Mouse (Mus musculus): ENCODE data around the gene Aatf.

Gene Aatf

DNA sequence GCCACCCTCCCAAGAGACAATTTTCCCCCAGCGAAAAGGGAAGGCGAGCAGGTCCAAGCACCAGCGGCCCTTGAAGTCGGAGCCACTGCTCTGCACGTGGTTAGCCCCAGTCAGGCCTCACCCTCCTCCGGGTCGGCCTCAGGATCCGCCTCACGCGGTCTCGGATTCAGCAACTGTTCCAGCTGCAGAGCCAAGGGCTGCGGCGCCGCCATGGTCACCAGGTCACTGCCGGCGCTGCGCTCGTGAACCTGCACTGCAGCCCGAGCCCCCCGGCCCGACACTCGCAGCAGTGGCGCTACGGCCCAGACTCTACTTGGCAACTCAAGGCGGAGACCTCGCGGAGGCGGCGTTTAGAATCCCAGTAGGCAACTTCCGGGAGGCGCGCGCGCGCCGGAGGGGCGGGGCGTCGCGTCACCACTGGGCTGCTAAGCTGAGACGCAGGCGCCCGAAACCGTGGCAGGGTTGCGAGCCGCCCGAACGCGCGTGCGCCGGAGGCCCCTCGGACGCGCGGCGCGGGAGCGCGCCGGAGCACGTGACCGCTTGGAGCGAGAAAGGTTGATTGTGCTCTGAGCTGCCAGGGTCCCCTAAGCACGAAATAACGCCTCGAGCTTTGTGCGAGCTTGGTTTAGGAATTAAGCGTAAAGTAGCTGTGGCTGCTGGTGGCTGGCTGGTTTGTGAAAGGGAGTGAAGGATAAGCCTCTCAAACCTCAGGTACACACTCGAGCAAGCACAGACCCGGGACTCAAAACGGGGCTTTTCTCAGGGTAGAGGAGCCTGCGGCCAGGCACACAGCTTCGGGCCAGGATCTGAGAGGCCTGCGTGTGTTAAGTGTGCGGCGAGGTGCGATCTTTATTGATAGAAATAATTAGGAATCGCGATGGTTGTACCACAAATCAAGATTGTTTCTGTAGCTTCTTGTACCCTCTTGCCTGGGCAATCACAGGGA is at the start of gene Aatf:
Gene Aatf, minus strand, starts transcription at position 352 of the 946 bp plus-strand sequence.
- peak; percentile 98 for DNase-seq

DNA sequence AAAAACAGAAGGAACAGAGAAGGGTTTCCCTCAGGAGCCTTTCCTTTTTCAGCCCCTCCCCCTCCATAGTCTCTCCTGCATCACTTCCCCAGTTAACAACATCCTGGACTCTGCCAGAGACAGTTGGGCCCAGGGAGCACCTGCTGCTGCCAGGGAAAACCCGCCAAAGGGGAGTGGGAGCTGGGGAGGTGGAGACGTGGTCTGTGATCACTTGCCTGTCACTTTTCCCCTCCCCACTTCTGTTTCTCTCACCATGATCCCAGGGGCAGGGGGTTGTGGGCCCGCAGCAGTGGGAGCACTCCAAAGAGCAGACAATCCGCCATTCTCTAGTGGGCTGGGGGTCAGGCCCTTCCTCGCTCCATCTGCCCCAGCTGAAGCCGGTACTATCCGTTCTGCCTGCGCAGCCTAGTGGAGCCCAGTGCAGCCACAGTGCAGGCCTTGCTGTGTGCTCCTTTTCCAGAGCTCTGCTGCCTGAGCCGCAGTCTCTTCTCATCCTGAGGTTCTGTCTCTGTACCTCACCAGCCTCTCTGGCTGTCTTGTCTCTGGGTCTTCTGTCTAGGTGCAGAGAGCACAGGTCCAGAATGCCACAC is 49.5 kb upstream of the Aatf start:
- DNase-seq: no peak

DNA sequence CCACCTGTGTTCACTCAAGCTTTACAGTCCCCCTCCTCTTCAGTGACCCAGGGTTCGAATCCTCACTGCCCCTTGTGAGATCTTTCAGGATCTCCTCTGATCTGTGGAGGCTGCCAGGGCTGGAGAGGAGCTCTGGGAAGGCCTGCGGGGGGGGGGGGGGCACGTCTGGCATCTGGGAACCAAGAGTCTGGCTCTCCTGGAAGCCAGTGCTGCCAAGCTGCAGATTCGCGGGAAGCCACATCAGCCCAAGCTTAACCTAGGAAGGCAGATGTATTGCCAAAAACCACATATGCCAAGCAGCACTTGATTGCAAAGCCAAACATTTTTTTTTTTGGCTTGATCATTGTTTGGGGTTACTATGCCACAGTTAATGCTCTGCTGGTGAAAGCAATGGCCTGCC is 48.2 kb upstream of the Aatf start:
- DNase-seq: no peak

DNA sequence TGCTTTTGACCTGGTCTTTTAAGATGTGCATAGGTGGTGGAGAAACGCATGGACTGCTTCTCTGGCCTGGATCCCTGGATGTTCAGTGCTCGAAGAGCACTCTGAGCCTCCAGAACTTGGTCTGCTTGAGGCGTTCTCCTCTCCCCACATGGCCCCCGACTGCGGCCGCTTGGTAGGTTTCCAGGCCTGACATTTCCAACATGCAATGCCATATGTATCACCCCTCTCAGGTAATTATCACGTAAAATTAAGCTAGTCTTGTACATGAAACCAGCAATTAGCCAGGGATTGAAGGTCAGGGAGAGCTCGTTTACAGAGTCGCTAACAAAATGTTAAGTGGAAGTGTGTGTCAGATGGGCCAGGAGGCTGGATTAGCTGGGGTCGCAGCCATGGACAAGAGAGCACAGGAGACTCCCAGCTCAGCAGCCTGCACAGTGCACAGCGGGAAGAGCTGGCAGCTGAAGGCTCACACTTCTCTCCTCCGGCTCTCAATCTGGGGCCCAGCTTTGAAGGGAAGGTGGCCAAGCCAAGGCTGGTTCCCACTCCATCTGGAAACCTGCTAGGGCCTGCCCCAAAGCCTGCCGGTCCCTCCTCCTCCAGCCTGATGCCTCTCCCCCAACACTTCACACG is 40.6 kb upstream of the Aatf start:
- no peak for DNase-seq

DNA sequence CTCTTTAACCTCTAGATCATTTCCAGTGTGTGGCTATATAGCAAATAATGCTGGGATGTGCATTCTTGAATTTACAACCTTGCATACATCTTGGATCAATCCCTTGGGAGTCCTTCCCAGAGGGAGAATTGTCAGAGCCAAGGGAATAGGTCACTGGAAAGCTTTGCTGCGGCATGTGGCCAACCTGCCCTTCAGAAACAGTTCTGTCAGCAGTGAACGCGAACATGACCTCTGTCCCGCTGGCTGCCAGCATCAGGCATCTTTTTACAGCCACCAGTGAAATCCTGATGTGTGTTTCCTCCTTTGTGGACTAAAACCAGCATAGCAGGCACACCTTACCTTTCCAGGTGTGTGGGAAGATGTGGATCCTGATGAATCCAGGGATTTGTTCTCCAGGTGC is 38.0 kb upstream of the Aatf start:
- peak; percentile 17 for DNase-seq

DNA sequence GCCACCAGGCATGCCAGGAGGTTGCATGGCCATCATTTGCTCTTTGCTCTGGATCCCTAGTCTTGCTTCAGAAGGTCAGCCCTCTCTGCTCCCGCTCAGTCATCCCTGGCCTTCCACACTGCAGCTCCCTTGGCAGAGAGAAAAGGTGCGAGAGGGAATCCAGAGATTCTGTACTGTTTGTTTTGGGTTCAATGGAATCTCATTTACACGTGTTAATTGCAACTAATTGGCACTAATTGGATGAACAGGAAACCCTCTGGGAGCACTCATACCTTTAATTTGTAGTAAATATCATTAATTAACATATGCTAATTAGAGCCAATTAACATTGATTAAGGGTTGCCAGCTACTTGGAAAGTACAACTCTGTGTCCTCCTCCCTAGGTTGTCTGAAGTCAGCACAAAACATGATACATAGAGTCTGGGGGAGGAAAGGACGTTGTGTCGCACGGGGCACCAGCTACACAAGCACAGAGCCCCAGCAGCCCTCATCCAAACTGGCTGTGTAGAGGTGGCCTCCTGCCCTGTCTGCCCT is 36.0 kb upstream of the Aatf start:
- DNase-seq: no peak

DNA sequence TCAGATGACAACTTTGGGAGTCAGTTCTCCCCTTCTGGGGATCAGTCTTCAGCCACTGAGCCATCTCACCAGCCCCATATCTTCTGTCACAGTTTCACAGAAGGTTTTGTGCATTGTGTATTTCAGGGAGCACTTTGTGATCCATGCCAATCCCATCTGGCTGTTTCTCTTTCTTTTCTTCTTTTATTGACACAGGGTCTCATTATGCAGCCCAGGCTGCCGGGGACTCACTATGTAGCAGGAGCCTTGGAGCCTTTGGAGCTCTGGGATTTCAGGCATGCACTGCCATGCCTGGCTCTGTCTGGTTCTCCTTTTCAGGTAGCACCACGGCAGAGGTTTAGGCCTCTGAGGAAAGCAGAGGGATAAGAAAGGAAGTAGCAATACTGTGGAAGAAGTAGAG is 35.0 kb upstream of the Aatf start:
- DNase-seq: no peak

DNA sequence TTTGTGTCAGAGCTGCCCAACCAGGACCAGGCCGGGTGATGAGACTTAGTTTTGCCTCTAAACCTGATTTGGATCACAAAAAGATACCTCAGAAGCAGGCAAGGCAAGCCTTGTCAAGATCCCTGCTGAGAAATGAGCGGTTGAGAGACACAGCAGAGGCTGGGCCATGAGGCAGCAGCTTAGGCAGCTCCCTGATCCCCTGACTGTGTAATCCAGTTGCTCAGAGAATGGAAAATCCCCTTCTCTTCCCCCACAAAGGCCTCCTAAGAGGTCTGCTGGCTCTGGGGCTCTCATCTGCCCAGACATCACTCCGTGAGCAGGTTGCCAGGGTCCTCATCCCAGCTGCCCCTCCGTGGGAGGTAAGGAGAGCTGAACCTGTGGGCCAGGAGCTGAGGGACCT is 26.7 kb upstream of the Aatf start:
- DNase-seq: no peak

DNA sequence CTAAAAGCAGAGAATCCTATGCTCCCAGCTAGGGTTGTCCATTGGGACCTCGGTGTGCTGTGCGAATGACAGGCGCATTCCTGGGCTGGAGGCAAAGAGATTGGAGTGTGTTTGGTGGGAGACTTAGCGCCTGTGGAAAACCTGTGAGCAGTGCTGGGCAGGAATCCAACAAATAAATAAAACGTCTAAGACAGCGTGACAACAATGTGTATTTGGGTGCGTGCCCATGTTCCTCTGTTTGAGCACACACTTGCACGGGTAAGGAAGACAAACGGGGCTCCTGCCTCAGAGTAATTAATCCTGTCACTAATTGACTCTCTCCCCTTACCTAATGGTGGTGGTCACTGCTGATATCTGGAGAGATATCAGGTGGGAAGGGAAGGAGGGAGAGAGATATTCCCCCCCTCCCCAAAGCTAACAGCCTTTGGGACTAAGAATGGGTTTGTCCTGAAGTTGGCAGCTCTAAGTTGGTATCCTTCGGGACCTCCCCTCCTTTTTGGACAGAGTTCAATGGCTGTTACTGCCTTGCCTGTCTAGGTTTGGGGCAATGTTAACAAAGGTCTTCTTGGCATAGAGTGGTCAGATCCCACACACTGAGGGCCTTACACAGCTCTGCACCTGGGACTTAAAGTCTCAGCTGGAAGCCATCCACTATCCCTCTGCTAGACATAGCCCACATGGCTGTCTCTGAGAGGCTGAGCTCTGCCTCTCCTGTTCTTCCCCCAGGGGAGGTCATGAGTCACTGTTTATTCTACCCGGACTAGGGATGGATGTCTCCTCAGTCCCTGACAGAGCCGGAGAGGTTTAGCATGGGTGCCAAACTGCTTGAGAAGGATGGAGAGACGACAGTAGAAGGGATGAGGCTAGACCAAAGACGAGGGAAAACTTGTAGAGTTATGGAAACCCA is 16.7 kb upstream of the Aatf start:
- peak; percentile 40 for DNase-seq

DNA sequence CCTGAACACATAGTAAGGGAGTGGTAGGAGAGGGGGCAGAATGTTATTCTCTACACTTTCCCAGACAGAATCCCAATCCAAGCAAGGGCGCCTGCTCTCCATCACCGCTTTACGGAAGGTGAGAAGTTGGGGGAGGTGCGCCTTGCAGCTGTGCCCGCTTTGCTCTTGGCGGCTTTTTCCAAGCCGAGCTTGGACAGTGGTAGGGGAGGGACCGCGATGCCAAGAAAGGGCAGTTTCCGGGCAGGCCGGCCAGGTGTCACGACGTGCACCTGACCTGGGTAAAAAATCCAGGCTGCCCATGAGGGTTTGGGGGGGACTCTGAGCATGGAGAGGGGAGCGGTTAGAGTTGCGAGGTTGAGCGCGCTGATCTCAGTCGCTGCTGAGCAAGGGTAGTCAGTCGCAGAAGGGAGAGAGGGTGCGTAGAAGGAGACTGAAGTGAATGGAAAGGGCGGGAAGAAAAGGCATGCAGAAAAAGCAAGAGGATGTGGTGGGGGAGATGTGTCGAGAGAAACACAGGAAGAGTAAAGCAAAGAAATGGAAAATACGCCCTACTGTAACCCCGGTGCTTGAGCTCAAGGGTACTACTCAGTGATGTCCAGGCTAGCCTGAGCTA is 15.9 kb upstream of the Aatf start:
- peak; percentile 44 for DNase-seq

DNA sequence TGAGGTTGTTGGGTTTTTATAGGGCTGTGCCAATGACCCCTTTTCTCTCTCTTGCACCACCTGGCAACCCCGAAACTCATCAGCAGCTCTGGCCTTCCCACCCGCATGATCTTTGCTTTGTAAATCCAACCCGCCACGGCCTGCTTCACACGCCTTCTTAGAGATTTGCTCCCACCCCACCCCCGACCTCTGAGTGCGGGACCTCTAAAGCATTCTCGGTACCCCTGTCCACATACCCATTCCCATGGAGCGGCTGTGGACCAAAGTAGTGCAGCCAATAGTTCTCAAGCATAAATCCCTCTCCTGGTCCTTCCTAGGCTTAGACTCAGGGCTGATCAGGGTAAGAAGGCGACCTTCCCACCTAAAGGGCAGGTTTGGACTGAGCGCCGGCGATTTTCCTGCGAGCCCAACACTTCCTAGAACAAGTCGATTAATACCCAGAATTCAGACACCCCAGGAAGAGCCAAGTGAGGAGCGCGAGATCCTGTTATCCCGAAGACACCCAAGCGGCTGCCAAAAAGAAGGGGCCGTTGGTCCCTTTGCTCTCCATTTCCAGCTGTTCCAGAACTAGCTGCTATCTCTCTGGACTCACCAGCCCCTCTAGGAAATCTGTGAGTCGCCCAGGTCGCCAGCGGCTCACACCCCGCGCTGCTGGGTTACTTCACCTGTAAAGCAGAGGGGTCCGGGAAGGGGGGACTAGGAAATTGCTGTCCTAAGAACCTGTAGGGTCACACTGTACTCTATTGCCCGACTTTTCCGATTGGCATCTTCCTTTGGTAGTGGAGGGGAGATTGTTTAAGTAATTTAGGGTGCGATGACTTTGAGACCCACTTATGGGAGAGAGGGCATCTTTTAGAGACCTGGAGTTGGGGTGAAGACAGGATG is 13.9 kb upstream of the Aatf start:
- peak; percentile 14 for DNase-seq

DNA sequence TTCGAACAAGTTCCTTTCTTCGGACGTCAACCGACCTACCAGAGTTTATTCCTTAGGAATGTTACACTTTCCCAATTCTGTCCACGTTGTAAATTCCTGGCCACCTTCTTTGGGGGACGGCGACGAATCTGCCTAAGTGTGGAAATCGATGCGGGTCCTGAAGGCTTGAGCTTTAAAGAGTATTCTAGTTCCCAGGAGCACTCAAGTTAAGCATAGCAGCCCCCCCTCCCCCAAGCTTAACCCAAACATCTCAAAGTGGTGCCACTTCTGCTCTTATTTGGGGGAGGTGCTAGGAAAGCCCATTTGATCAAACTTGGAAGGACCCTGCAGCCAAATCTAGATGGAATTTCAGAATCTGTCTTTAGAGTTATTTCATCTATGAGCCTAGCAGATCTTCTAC is 13.1 kb upstream of the Aatf start:
- DNase-seq: no peak

DNA sequence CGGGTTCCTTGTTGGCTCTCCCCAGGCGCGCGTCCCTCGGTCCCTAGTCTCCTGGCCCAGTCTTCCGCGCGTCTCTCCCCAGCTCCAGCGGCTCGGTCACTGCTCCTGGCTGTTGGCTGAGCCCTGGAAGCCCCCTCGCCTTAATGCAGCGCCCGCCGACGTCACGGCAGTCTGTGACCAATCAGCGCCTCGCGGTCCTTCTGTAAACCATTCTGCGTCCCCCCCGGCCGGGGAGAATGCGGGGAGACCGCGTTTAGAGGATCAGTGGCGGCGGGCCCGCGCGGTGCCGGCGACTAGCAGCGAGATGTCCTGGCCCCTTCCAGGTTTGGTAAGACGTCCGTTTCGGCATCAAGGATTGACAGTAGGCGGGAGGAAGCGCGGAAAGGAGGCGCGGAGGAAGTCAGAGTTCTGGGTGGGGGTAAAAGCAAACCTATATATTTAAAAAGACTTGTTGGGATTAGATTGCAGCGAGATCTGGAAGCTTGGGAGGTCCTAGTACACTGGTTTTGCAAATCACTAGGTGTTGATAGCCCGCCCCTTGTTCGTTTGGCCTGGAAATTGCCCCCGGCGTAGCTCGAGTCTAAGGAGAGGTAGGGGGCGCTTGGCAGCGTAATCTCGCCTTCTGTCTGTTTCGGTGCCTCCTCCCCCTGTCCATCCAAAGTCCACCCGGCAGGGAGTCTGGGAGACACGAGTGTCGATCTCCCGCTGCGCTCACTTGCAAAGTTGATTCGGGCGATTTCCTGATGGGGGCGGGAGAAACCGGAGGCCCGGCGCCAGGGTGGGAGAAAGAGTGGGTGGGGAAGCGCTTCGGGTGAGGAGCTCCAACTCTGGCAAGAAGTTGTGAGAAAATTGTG is 12.3 kb upstream of the Aatf start, which contains the start of gene Lhx1:
Gene Lhx1, minus strand, starts transcription at position 115 of the 854 bp plus-strand sequence.
- DNase-seq: peak; percentile 93

DNA sequence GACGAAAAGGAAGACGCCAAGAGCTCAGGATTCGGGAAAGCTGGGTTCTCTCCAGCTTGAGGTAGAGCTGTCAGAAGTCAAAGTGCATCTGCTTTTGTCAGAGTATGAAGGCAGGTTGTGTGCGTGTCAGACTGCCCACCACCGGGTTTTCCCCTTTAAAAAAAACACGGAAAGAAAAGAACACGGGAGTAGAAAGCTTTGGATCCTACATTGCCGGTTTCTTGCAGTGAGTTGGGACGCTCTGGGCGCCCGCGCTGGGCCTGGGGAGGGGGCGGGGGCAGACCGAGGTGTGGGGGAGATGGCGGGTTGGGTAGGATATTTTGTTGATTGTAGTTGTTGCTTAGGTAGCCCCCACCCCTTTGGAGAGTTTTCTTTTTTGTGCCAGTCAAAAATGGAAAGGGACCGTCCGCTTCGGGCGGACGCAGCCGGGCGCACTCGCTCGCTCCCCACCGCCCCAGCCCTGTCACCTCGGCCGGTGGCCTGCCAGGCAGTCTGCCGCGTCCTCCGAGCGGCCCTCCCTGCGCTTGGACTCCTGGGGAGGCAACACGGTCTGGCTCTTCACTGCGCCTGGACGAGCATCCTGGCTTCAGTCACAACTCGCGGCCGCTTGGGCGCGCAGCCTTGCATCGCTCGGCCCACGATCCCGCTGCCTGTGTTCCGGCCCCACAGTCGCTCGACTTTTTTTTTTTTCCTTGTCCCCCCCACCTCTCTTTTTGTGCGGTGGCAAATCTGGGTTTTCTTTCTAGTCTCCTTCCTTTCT is 11.4 kb upstream of the Aatf start:
- DNase-seq: peak; percentile 31

DNA sequence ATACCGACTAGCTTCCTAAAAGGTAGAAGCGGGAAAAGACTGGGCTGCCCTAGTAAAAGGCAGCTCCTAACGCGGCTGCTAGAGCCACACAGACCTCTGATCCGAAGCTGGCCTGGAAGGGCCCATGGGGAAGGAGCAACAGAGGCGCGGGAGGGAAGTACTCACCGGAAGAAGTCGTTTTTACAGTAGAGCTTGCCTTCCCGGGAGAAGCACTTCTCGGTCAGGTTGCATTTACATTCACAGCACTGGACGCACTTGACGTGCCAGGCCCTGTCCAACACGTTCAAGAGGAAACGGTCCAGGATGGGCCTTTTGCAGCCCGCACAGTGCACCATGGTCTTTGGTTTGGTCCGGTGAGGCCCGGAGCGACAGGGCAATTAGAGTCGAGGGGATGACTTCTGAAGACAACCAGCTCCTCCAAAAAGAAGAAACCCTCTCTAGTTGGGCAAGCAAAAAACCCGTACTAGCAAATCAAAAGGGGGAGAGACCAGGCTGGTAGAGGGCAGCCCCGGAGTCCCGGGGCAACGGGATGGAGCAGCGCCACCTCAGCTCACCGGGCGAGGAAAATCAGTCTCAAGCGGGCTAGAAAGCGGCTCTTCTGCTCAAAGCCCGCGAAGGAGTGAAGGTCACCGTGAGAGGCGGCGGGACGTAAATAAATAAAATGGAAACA is 10.7 kb upstream of the Aatf start:
- peak; percentile 56 for DNase-seq

DNA sequence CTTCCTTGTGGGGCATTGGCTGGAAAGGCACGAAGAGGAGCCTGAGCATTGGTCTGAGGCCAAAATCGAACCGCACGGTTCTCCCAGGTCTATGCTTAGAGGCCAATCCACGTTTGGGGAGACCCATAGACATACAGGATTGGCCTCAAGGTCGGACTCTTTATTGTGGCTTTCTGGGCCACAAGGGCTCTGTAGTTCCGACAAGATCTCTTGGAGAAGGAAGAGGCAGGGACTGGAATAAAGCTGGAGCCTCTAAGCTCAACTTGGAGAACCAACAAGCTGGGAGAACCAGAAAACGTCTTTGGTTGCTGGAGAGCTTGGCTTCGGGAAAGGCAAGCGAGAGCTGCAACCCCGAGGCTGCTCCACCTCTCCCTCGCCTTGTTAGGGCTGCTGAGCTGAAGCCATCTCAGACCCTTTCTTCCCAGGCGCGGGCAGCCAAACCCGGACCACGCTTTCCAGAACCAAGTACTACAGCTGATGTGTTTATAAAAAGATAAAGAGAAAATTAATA is 10.1 kb upstream of the Aatf start:
- peak; percentile 46 for DNase-seq

DNA sequence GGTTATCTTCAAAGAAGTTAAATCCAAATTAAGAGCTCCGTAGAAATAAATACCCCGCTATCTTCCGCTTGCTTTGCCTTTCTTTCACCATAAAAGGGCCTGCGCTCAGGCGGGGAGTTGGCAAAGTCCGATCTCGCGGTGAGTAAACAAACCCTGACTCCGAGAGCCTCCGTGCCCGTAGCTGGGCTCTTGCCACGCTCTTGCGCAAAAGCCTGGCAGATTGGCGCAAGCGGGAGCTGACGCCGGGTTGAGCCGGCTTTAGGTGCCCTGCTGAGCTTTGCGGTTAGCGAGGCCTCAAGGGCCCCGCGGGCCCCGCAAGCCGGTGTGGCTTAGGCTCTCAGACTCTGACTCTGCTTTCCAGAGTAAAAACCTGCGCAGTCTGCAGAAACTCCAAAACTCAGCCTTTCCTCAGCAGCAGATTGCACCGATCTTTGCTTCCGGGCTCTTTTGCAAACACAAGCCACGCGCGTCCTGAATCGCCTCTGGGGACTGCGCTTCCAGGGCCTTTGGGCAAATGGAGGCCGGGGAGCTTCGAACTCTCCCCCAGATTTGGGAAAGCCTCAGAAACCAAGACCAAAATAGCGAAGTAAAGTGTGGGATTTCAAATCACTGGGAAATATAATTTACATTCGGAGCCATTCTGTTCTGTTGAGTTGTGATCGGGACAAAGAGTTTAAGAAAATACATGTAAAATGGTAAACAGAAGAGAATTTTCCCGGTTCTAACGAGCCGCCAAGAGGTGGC is 9.4 kb upstream of the Aatf start:
- peak; percentile 77 for DNase-seq

Data from kidney, adult 9 months (tissue).